Mouse (Mus musculus): ENCODE measurements around the gene Rab8b.
"Not testable (repeated sequence)": the region's sequence is repeated elsewhere in the genome, so short reads cannot be mapped to it uniquely, and the experiment has no call there.

- TF ChIP-seq CTCF, EP300 (IDR thresholded peaks at IDR 0.05; ENCODE audit: low read depth): not testable (repeated sequence)
Measured at GRCm38 (mm10) chr9:66822255-66822654, 97.2 kb downstream of the Rab8b start.

All from heart, postnatal 0 days (tissue).